Mouse (Mus musculus) lung, embryonic 14.5 days (tissue): Measurements from ENCODE around the gene Cacna1c. TPM values are rescaled to one million over a fixed set of nuclear protein-coding genes. Genes with fewer than 3 reads are reported as not detected.

Source experiments
- ATAC-seq: fragments of 200-750 bp; cut with Nextera tagmentation; 2 replicates; pipeline ENCODE4 v1.8.0; 2017; ENCODE audit warnings: mild to moderate bottlenecking, moderate TSS enrichment, moderate library complexity; ENCODE audit not compliant: insufficient read depth
- DNase-seq: peaks from one replicate; pipeline ENCODE4 v3.0.0-alpha.2; 2015
- H3K27ac ChIP-seq: fragments of 300-500 bp; sonication (generic); 2 replicates; pipeline ENCODE4 v1.5.1; 2014; ENCODE audit warnings: low read depth, mild to moderate bottlenecking, moderate library complexity
- H3K27me3 ChIP-seq: fragments of 300-500 bp; sonication (generic); 2 replicates; pipeline ENCODE4 v1.6.1; 2014; ENCODE audit warnings: low read length, control low read depth; ENCODE audit not compliant: insufficient read depth
- H3K36me3 ChIP-seq: fragments of 300-500 bp; sonication (generic); 2 replicates; pipeline ENCODE4 v1.6.1; 2014; ENCODE audit warnings: control low read depth; ENCODE audit not compliant: insufficient read depth
- H3K4me1 ChIP-seq: fragments of 300-500 bp; sonication (generic); 2 replicates; pipeline ENCODE4 v1.6.1; 2014; ENCODE audit warnings: antibody characterized with exemption, control low read depth; ENCODE audit not compliant: insufficient read depth
- H3K4me2 ChIP-seq: fragments of 300-500 bp; sonication (generic); 2 replicates; pipeline ENCODE4 v1.6.1; 2014; ENCODE audit warnings: mild to moderate bottlenecking
- H3K4me3 ChIP-seq: fragments of 300-500 bp; sonication (generic); 2 replicates; pipeline ENCODE4 v1.5.1; 2014; ENCODE audit warnings: low read depth, low read length
- H3K9ac ChIP-seq: fragments of 300-500 bp; sonication (generic); 2 replicates; pipeline ENCODE4 v1.6.1; 2014
- H3K9me3 ChIP-seq: fragments of 300-500 bp; sonication (generic); 2 replicates; pipeline ENCODE4 v1.6.1; 2016; ENCODE audit warnings: low read depth, low read length, control low read depth
- CTCF ChIP-seq: IDR thresholded peaks from 2 replicates; pipeline ENCODE4 v1.5.1; 2016; ENCODE audit warnings: antibody characterized with exemption, low read depth
- WGBS: fragments of 180-500 bp; shearing (Covaris S2); extraction: QIAGEN DNeasy Blood & Tissue Kit; methylation state at CpG from one replicate; pipeline ENCODE4 v1.1.7; 2014; 5-methylcytosine and 5-hydroxymethylcytosine counted together
- polyA plus RNA-seq: library from polyadenylated mRNA; unstranded; fragments of >200 nt; fragmentation: Nextera tagmentation; extraction: Ambion mirVana; gene quantifications from 2 replicates; pipeline ENCODE4 v1.2.1, GENCODE M21; 2014

Cacna1c gene
- polyA plus RNA-seq, 1 experiment from 2014 or later = 10.6 TPM

DNA sequence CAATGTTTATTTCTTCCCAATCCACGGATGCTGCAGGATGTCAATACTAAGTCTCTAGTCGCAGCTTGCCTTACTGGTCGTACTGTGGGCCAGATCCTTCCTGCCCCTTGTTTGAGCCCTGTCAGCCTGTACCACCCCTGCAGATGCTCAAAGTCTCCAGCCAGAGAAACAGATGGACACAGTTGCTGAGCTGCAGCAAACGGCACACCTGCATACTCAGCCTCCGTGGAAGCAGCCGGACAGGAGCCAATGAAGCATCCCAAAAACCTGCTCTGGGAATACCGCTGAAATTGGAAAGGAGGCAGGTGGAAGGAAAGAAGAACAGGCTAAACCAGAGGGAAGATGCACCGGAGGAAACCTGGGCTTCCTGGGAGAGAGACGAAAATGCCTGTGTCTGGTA lies 243.8 kb downstream of the Cacna1c start:
- Histone ChIP-seq H3K4me3 (no peak overlapping the region), H3K27ac (no peak overlapping the region), H3K36me3 (no peaks in the 10 kb centered on the region), H3K9me3 (no peaks in the 10 kb centered on the region), H3K4me2 (no peak overlapping the region), H3K27me3 (no peaks in the 10 kb centered on the region), H3K9ac (no peak overlapping the region), H3K4me1 (peaks cover 13% of the 10 kb centered on the region)
- no peak for TF ChIP-seq CTCF
- WGBS = 80% methylated on average over 9 of the region's 9 CpGs
- DNase-seq (no peak), ATAC-seq (no peak)

DNA sequence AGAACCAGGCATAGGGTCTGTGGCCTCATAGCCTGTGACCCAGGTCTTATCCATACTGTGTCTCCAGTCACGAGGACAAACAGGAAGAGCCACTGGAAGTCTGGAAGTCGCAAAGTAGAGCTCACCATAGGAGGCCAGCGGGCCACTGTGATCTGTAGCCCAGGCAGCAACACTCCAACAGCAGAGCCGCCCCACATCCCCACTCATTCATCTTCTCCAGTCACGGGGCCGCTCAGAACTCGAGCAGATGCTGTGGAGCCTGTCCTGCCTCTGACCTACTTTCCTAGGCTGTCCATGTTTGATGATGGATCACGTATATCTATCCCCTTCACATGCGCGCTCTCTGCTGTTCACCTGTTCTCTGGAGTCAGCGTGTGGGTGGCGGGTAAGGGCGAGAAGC lies 246.0 kb downstream of the Cacna1c start:
- Histone ChIP-seq H3K9ac (no peak overlapping the region), H3K9me3 (no peaks in the 10 kb centered on the region), H3K36me3 (no peaks in the 10 kb centered on the region), H3K4me2 (no peak overlapping the region), H3K27me3 (no peaks in the 10 kb centered on the region), H3K4me3 (no peak overlapping the region), H3K27ac (no peak overlapping the region), H3K4me1 (peaks cover 14% of the 10 kb centered on the region)
- no peak for DNase-seq
- WGBS = 28% methylated on average over 13 of the region's 13 CpGs
- TF ChIP-seq CTCF = no peak
- ATAC-seq = no peak

DNA sequence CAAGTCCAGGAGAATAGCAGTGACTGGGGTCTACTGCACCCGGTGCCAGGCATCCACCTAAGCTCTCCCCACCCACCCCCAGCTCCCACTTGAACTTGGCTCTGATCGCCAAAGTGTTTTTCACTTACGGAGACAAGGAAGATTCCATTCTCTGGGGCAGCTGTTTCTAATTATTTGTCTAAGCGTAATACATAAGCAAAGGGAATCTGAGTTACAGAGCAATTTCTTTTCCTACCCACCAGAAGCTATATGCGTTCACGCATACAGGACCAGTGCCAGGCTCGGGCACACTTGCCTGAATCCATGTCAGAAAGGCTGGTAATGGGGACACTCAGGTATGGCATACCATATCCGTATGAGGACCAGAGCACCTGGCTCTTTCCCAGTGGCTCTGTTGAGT lies 248.9 kb downstream of the Cacna1c start:
- ATAC-seq (no peak), DNase-seq (peak; percentile 19)
- WGBS = 62% methylated on average over 8 of the region's 8 CpGs
- Histone ChIP-seq H3K4me3 (no peak overlapping the region), H3K36me3 (no peaks in the 10 kb centered on the region), H3K9ac (no peak overlapping the region), H3K4me1 (peaks cover 14% of the 10 kb centered on the region), H3K27me3 (no peaks in the 10 kb centered on the region), H3K9me3 (no peaks in the 10 kb centered on the region), H3K4me2 (no peak overlapping the region), H3K27ac (0 out of 2 replicates have a peak overlapping the region, but pooled peaks have one; percentile 37)
- no peak for TF ChIP-seq CTCF

DNA sequence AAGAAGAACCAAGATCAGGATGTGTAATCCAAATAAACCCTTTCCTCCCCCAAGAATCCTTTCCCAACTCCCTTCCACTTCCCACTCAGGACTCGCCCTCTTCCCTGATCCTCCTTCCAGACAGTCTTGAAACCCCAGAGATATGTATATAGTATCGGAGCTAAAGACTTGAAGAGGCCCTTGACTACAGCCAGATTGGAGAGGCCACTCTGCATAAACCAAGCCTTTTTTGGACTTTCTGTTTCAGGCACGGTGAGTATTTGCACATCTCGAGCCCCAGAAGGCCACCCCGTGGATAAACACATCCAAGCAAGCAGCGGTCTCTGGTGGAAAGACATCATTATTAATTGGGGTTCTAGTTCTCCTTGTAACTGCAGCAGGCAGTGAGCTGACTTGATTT lies 249.6 kb downstream of the Cacna1c start:
- WGBS = 45% methylated on average over 6 of the region's 6 CpGs
- ATAC-seq = no peak
- peaks cover 14% of the 10 kb centered on the region for H3K4me1 ChIP-seq

DNA sequence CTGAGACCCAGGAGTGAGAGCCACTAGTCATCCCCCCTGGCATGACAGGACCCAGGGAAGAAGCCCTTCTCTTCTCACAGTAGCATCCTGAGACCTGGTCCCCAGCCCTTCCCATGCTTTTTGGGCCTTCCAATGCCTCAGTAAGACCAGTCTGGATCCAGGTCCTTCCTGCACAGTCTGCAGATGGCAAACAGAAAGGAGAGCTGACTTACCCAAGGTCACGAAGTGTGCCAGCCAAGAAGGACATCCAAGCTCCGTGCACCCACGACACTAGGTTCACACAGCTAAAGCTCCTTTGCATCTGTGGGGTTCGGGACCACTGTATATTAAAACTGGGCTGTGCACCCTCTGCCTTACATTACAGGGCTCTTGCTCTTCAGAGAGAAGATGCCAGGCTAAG lies 252.1 kb downstream of the Cacna1c start:
- no peak overlapping the region for H3K27ac ChIP-seq
- H3K36me3 ChIP-seq = no peaks in the 10 kb centered on the region
- no peaks in the 10 kb centered on the region for H3K9me3 ChIP-seq
- ATAC-seq (no peak), DNase-seq (no peak)
- no peak overlapping the region for H3K9ac ChIP-seq
- 85% methylated on average over 4 of the region's 4 CpGs for WGBS
- H3K4me1 ChIP-seq = peaks cover 3% of the 10 kb centered on the region; the same call in 1 of the 2 replicates
- H3K4me2 ChIP-seq = no peak overlapping the region
- TF ChIP-seq CTCF = no peak
- no peak overlapping the region for H3K4me3 ChIP-seq
- no peaks in the 10 kb centered on the region for H3K27me3 ChIP-seq

More for the DNA sequence above, 249.6 kb downstream of the Cacna1c start:
- H3K27me3 ChIP-seq = no peaks in the 10 kb centered on the region
- no peaks in the 10 kb centered on the region for H3K9me3 ChIP-seq
- no peak for DNase-seq
- no peak for TF ChIP-seq CTCF
- H3K36me3 ChIP-seq = no peaks in the 10 kb centered on the region
- H3K4me2 ChIP-seq = no peak overlapping the region
- H3K4me3 ChIP-seq = no peak overlapping the region
- peak overlapping the region; percentile 37; the same call in 1 of the 2 replicates for H3K27ac ChIP-seq
- H3K9ac ChIP-seq = no peak overlapping the region

DNA sequence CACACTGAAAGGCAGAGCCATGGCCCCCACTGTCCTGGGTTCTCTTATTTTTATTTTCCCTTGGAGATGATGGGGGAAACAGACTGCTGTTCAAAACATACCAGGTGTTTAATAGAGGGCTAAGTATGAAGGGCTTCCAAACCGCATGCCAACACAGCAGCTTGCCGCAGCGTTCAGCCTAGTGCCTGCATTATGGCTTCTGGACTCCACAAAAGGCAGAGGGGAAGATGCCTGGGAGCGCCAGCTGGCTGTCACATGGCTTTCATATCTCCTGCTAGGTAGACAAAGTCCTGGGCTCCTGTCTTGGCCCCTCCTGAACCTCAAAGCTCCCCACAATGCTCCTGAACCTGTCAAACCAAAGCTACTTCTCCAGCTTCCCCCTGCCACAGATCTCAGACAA lies 254.4 kb downstream of the Cacna1c start:
- WGBS = 86% methylated on average over 4 of the region's 4 CpGs
- Histone ChIP-seq H3K9ac (no peak overlapping the region), H3K36me3 (no peaks in the 10 kb centered on the region), H3K4me1 (no peaks in the 10 kb centered on the region), H3K27me3 (no peaks in the 10 kb centered on the region), H3K4me3 (no peak overlapping the region), H3K27ac (no peak overlapping the region), H3K4me2 (no peak overlapping the region), H3K9me3 (no peaks in the 10 kb centered on the region)
- ATAC-seq (no peak), DNase-seq (no peak)
- no peak for TF ChIP-seq CTCF

DNA sequence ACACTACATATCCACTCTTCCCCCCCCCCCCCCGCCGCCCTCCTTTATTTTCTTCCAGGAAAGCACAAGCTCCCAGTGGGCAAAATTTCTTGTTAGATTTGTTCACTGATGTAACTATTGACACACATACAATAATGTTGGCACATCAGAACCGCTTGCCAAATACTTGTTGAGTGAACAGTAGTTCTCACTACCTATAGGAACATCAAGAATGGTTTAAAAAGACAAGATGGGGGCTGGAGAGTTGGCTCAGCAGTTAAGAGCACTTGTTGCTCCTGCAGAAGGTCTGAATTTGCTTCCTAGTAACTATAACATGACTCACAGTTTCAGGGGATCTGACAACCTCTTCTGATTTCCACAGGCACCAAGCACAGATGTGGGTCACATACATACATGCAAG lies 255.2 kb downstream of the Cacna1c start:
- Histone ChIP-seq H3K36me3 (no peaks in the 10 kb centered on the region), H3K9ac (no peak overlapping the region), H3K27ac (no peak overlapping the region), H3K4me1 (no peaks in the 10 kb centered on the region; the same call in 1 of the 2 replicates), H3K9me3 (no peaks in the 10 kb centered on the region), H3K4me3 (no peak overlapping the region), H3K27me3 (no peaks in the 10 kb centered on the region), H3K4me2 (no peak overlapping the region)
- 85% methylated on average over 3 of the region's 3 CpGs for WGBS
- no peak for TF ChIP-seq CTCF
- ATAC-seq (no peak), DNase-seq (no peak)

DNA sequence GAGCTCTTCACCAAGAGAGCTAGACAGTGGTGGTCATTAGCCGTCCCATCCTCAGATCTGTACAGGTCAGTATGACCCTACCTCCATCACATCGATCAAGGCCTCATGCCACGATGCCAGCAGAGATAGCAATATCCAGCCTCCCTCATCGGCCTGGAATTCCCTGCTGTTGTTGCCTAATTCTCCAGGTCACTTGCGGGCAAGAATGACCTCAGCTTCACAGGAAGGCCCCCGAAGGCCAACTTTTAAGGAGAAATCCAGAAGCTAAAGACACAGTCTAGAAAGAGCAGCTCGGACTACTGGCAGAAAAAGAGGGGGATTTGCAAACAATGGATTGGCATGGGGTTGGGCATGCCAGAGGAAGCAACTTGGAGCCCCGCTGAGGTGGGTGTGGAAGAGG lies 256.6 kb downstream of the Cacna1c start:
- no peak overlapping the region for H3K4me3 ChIP-seq
- H3K9me3 ChIP-seq = no peaks in the 10 kb centered on the region
- H3K27me3 ChIP-seq = no peaks in the 10 kb centered on the region
- no peak overlapping the region for H3K9ac ChIP-seq
- no peak for DNase-seq
- H3K36me3 ChIP-seq = no peaks in the 10 kb centered on the region
- peaks cover 3% of the 10 kb centered on the region; the same call in 1 of the 2 replicates for H3K4me1 ChIP-seq
- WGBS = 90% methylated on average over 8 of the region's 8 CpGs
- no peak for TF ChIP-seq CTCF
- no peak for ATAC-seq
- no peak overlapping the region for H3K27ac ChIP-seq
- no peak overlapping the region for H3K4me2 ChIP-seq
